Mouse (Mus musculus) layer of hippocampus, adult 18-20 months (tissue): ENCODE measurements at regions not wholly inside any gene's neighbourhood (a gene's known extent, or its start where the extent isn't known, plus 50 kb on each side); places are given as distances from the start of the nearest gene placed in this dataset.

Experiments
- DNase-seq, 2 experiments: peaks; one replicate each; pipeline ENCODE4 v3.0.0; 2022; ENCODE audit warnings: low spot score in 2 of 2

- no peak for DNase-seq
These were observed 316.6 kb upstream of the 4931429L15Rik start for GRCm38 (mm10) chr9:46636261-46637010.

GRCm38 (mm10) chr9:46633952-46634351, 314.2 kb upstream of the 4931429L15Rik start:
- DNase-seq = no peak

DNA sequence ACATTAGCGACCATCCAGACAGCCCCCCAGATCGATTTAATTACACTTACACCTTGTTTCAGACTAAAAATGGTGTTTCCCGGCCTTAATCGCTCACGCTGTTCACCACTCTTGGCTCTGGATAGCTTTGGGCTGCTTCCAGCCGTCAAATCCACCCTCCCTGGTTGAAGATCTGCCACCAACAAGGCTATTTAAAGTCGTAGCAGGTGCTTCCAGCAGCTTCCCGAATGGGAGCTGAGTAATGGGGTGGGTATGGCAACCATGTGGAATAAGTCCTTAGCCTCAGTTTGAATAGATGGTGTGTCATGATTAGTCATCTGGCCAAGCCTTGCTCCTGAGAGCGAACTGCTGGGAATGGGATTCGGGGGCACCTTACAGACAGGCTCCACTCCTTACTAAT, 312.8 kb upstream of the 4931429L15Rik start:
- DNase-seq = peak; percentile 76 to 82

DNA sequence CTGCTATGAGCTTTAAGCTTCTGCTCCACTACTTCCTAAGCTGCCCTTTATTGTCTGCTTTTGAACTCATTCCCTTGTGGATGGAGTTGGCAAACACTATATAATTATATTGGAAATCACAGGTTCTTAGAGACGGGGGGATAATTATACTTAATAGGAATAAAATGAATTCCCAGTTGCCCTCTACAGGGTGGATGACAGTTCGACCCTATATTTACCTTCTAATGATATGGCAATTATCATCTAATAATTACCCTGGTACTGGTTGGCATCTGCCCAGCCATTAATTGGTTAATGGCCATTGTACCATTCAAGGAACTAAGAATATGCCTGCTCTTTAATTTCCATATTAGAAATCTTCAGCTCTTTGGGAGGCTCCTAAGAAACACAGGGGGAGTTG, 302.5 kb upstream of the 4931429L15Rik start:
- DNase-seq = no peak

GRCm38 (mm10) chr9:46621851-46622250, 302.1 kb upstream of the 4931429L15Rik start:
- DNase-seq = no peak

DNA sequence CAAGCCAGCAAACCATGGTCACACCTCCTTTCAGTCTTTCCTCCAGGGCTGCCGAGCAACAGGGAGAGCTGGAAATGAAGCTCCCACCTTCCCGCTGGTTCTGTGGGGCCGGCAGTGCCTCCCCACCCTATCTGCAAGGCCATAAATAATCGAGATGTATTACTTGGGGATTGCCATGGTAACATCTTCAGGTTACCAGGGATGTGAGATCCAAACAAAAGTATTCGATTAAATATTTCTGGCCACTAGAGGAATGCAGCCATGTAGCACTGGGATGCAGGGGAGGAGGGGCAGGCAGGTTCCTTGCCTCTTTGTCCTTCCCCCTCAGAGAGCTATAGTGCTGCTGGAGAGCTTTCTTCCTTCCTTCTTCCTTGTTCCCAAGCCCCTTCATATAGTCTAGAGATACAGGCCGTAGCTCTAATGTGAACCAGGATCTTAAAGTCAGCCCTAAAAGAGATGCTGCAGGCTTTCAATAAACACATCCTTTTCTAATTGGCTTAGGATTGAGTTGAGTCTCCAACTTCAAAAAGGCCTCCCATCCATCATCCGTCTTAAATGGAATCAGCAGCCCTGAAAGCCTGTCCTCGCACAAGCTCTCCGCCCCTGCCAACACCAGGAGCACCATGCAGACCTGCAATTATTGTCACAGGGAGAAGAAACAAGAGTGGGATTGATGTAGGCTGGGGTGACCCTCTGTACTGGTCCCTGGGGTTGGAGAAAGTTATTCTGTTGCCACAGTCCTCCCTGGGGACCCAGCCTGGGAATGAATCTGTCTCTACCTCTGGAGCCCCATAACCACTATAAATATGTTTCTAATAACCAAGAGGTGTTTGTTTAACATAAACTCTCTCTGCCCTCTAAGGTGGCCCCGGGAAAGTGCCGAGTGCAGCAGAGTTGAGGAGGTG, 290.6 kb upstream of the 4931429L15Rik start:
- no peak for DNase-seq

GRCm38 (mm10) chr9:46608695-46609094, 288.9 kb upstream of the 4931429L15Rik start:
- DNase-seq = no peak

GRCm38 (mm10) chr9:46600803-46601202, 281.0 kb upstream of the 4931429L15Rik start:
- no peak for DNase-seq

- DNase-seq = peak; percentile 54 to 73
These were observed 280.3 kb upstream of the 4931429L15Rik start for GRCm38 (mm10) chr9:46599931-46600708.

DNA sequence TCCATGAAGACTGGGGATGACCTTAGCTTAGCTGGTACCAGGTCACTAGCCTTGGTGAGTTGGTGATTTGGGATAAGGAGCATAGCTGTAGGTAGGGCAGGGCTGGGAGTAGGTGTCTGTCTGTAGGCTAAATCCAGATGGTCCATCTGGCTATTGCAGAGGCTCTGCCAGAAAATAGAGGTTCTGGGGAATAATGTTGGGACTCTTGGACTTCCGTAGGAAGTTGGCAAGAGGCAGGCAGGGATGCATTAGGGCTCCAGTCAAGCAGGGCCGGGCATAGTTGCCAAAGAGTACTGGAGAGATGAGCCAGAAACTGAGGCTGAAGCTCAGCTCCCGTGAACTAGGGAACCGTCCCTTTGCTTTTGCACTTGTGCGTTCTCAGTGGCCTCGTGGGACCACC, 278.7 kb upstream of the 4931429L15Rik start:
- no peak for DNase-seq

DNA sequence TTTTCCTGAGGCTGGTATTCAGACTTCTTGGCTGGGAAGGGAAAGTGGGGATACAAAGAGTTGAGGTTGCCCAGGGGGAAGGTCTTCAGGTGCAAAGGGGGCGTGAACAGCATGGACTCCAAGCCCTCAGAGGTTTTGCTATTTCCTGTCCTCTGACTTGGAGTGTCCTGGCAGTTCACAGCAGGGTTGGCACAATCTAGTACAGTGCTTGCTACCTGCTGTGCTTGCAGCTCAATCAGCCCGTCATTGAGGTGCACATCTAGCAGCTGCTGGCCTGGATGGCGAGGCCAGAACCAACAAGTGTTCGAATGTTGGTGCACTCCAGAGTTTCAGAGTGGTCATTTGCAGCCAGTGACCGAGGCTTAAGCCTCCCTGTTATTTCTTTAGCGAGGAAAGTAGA, 273.7 kb upstream of the 4931429L15Rik start:
- no peak for DNase-seq

- no peak for DNase-seq
These were observed 273.1 kb upstream of the 4931429L15Rik start for GRCm38 (mm10) chr9:46592908-46593307.

- no peak for DNase-seq
These were observed 267.0 kb upstream of the 4931429L15Rik start for GRCm38 (mm10) chr9:46586818-46587217.

DNA sequence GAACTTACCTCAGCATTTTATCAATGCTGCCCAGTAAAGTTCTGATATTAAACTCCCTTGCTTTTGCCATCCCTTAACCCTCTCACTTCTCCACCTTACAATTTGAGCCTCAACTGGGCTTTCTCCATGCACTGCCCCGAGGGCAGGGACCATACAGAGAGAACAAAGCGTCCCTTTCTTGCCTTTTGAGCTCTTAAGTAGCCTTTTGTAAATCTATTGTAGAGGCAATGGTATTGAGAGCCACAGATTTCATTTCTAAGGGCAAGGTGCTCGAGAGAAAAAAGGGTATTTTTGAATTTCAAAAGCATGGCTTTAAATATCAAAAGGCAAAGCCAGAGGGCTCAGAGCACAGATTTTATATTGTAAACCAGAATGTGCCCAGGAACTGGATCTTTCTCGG, 262.1 kb upstream of the 4931429L15Rik start:
- no peak for DNase-seq

DNA sequence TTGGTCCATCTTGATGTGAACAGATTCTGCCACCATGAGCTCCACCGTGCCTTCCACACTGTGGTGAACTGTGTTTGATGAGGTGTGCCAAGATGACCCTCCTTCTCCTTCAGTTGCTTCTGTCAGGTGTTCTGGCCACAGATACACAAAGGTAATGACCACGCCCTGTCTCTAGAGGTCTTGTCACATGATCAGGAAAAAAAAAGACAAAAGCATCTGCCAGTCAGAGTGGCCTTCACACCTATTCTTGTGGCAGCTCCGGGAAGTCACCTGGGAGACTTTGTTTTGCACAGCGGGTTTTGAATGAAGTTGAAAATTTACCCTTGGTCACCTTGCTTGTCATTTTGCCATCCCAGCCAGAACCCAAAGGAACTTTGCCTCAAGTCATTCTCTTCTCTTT, 242.5 kb upstream of the 4931429L15Rik start:
- DNase-seq = no peak

GRCm38 (mm10) chr9:46558481-46558880, 238.7 kb upstream of the 4931429L15Rik start:
- DNase-seq = peak in 1 of 2 experiments; percentile 11

- DNase-seq = no peak
These were observed 238.0 kb upstream of the 4931429L15Rik start for GRCm38 (mm10) chr9:46557781-46558180.

DNA sequence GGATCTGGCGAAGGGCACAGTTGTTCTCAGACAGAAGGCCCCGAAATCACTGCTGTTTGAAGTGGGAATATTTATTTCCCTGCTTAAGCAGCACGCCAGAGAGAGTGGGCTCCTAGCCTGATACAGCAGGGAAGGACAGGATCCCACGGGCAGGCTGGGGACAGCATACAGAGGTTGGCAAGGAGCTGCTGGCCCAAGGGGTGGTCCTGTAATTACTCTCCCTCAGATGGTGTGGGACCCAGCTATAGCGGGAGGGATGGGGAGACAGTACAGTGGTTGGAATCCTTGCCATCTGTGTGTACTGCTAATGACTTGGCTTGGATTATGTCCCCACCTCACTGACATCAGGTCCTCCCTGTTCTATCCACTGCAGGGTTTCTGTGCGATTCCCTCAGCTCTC, 235.4 kb upstream of the 4931429L15Rik start:
- no peak for DNase-seq

DNA sequence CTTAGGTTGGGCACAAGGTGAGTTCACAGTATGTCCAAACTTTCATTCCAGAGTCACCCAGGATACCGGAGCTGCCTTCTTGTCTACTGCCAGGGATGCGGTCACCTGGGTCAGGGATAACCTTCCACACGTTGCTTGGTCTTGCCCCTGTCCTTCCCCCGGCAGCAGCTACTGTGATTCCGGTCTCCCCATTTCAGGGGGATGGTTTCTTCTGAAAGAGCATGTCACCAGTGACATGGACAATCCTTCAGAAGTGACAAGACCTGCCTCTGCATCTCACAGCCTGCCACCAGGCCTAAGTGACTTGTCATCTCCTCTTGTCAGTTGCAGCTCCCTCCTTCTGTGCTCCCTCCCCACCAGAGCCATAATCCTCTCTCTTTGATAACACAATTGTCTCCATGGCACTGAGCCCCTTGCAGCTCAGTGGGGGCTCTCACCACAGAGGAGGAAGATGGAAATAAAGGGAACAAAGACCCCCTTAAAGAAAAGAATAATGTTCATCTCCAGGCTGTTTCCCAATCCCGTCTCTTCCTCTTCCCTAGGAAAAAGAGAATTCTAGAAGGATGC, 234.9 kb upstream of the 4931429L15Rik start:
- no peak for DNase-seq

GRCm38 (mm10) chr9:46549416-46549815, 229.6 kb upstream of the 4931429L15Rik start:
- DNase-seq = no peak

GRCm38 (mm10) chr9:46544326-46544725, 224.5 kb upstream of the 4931429L15Rik start:
- no peak for DNase-seq
